Mouse (Mus musculus): ENCODE data around the gene Uckl1.

Gene Uckl1

DNA sequence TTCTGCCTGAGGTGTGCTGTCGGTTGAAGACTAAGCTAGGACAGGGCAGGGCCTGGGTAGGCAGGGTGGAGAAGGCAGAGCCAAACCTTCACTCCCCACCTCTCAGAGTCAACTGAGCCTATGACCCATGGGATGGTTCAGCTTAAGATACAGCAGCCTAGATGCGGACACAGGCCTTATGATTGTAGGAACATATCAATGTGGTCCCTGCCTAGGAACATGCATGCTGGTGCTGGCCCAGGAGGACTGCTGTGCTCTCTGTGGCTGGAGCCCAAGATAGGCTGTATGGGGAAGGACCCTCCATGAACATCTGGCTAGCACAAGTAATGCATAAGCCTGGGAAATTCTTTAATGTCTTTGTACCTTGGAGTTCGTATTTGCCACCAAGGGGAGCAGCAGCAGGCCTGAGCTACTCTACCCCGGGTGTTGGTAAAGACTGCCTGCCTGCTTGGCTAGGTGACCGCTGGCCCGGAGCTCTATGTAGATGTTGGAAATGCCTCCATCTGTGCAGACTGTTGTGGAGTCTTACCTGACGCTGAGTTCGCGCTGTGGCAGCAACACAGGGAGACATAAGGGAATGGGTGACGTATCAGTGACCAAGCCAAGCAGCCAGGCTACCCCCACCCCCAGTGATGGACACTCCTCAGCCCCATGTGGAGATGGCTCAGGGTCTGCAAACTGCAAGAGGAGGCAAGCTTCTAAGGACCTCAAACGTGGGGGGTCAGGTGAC lies 12.6 kb downstream of the Uckl1 start:
- no peak for DNase-seq

DNA sequence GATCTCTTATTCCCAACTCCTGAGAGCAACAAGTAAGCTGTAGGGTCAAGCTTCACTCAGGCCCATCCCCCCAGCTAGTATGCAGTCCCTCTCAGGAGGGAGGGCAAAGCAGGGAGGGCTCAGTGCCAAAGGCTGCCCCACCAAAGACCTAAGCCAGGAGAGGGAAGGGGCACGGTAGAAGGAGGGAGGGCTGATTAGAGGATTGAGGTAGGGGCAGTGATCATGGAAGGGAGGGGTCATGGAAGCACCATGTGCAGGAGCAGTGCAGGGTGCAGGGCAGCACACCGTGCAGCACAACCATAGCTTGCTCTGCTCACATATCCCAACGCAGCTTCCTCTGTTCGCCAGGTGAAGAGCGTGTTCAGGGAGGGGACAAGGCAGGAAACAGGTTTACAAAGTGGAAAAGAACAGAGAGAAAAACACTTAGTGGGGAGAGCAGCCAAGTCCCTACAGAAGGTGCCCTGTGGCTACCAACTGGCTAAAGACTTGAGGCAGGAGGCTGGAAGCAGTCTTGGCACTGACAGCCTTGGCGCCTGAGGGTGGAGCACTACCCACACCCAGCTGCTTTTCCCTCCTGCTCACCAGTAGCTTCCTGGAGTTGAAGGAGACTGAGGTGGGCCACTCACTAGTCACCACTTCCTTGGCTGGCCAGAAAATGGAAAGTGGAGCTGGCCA lies 13.6 kb downstream of the Uckl1 start:
- DNase-seq: no peak

DNA sequence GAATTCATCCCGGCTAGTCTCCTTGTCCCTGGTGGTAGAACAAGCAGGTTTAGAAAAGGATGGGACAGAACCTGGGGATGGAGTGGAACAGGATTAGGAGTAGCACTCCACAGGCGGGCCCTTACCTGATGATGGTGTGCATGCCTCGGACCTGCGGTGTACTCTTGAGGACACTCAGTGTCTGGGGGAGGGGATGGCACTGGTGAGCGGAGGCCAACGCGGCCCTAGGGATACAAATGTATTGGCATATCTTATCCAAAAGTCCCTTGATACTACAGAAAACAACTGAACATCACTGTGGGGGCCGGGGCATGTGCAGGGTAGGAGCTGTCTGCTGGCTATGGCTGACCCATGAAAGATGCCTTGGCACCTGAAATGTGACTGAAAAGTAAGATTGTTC lies 14.3 kb downstream of the Uckl1 start:
- DNase-seq: no peak

DNA sequence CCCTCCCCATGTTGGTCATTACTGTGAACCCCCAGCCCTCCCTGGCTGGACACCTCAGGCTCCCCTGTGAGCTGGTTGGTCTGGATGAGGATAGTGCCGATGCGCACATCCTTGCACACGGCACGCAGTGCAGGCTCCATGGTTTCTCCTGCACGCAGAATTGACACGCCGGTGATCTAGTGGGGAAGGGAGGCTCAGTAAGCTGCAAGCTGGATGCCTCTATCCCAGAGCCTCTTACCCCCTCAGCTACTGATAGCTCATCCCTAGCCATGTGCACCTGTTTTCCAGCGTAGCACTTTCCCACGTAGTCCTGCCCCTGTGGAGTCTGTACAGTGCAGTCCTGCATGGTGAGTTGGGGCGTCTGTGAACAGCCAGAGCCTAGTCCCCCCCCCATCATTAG lies 14.8 kb downstream of the Uckl1 start:
- no peak for DNase-seq

DNA sequence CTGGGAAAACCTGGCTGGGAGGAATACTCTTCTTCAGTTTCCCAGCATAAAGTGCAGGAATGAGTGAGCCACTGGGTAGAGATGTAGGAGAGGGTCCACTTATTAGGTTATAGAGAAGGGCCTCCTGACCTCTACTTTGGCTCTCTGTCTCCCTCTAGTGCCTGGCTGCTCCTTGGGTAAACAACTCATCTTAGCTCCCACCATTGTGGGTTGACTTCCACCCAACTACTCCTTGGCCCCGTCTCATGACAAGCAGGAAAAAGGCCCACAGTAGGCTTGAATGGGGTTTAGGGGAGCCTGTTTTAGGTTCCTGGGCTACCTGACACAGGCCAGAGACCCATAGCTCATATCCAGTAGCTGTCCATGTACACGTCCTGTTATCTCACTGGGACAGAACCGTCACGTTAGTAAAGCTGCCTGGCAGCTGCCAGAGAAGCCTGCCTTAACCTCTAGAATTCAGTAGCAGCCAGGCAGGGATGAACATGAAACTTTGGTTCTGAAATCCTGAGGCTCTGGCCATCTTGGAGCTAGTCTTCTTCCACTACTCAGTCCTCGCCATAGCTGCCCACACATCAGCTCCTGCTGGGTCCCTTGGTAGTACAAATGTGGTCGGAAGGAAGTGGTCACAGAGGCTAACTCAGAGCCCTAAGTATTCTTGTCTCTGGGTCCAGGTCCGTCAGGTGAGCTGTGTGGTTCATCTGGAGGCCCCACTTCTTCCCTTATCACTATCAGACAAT lies 16.3 kb downstream of the Uckl1 start:
- peak; percentile 80 for DNase-seq

DNA sequence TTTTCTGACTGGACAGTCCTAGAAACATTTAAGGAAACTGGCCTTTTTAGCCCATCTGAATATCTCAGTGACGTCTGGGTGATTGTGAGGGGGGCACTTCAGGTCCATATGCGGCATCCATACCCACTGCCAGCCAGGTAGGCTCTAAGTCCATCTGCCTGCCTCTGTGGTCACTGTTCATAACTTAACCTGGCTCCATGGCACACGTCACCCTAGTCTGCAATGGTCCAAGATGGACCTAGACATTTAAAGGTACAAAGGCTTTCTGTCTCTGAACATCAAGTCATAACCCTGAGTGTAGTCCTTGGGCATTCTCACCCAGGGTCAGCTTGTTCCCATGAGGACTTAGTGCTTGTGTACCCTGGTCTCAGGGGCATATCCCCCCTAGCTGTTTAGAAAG lies 17.4 kb downstream of the Uckl1 start:
- DNase-seq: no peak

DNA sequence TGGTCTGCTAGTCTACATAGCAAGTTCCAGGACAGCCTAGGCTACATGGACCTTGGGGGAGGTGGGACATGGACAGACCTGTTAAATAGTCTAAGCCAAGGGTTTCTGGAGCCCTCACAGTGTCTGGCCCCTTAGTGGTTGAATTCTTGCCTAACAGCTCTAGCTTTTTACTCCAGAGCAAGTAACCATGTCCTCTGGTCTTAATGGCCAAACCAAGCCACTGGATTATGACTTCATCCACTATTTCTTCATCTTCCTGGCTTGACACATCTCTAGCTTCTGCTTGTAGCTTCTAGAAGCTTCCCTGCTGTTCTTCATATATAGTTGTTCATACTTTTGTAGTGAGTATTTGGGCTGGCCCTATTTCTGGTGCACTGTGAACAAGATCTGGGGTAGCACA lies 30.9 kb downstream of the Uckl1 start:
- DNase-seq: no peak

DNA sequence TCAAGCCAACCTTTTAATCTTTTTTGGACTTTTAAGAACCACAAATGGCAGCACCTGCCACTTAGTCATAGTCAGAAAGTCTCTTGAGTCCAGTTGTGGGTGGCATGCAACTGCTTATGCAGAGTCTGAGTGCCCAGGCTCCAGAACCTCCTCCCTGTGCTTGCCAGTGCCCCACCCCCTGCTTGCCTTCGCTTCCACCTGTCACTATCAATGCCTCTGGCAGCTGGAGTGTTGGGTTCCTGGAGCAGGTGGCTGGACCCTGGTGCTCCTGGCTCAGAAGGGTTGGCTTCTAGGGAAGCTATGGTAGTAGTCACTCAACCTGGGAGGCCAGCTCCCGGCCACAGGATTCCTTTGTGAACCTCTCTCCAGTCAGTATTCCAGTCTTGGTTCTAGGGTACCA lies 34.5 kb downstream of the Uckl1 start:
- no peak for DNase-seq

DNA sequence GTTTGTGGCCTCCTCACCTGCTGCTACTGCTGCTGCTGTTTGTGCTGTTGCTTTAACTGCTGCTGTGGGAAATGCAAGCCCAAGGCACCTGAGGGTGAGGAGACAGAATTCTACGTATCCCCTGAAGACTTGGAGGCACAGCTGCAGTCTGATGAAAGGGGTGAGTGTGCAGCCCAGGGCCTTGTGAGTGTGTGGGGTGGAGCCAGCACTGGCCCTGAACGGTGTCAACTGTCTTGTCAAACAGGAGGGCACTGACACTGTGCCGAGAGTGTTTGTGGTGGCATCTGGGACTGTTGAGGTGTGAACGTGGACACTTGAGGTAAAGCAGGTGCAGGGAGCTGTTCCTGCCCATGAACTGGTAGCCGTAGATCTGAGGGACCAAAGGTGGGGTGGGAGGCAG lies 36.0 kb downstream of the Uckl1 start:
- no peak for DNase-seq

DNA sequence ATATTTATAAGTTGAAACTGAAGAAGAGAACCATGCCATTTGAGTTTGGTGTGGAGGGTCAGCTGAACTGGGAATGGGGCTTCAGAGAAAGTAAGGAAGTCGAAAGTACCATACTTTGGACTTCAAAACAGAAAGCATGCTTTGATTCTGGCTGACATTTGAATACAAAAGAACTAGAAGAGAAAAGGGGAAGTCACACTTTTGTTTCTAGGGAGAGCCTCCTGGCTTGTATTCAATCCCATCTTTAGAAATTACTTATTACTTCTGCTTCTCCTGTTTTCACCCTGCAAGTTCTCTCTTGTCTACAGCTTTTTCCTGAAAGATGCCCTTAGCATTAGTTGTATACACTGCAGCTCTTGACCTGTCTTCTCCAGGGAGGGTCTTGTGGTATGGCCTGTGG lies 36.5 kb downstream of the Uckl1 start:
- no peak for DNase-seq

DNA sequence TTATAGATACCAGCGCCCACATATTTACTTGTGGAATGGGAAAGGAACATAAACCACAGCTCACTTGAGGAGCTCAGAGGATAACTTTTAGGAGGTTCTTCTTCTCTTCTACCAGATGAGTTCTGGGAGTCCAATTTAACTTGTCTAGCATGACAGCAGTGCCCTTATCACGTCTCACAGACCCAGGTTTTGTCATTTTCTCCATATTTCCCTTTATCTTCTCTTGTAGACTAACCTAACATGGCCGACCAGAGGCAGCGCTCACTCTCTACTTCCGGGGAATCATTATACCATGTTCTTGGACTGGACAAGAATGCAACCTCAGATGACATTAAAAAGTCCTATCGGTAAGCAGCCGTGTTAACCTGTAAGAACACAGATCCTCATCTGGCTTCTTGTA lies 38.5 kb downstream of the Uckl1 start:
- no peak for DNase-seq

DNA sequence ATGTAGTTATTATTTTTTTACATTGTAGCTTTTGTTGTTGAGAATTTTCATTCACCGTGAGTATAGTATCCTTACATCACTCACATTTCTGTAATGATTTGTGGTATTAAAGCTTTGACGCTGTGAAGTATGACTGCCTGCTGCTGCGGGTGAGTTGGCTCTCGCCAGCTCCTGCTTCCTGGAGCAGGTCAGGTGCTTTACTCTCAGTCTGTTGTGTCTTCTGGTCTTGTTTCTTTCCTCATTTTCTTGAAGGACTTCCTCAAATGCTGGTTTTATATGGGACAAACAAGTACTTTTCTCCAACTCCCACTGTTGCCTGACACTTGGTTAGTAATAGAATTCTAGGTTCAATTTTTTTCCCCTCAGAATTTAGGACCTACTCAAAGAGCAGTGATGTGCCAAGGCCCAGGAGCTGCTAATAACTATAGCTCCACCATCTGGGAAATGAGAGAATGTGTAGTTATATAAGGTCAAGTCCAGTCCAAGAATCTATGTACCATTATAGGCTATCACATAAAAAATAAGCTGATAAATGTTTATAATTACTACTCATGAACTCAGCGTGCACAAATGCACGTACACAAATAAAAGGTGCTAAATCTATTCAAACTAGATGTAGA lies 42.8 kb downstream of the Uckl1 start:
- no peak for DNase-seq

DNA sequence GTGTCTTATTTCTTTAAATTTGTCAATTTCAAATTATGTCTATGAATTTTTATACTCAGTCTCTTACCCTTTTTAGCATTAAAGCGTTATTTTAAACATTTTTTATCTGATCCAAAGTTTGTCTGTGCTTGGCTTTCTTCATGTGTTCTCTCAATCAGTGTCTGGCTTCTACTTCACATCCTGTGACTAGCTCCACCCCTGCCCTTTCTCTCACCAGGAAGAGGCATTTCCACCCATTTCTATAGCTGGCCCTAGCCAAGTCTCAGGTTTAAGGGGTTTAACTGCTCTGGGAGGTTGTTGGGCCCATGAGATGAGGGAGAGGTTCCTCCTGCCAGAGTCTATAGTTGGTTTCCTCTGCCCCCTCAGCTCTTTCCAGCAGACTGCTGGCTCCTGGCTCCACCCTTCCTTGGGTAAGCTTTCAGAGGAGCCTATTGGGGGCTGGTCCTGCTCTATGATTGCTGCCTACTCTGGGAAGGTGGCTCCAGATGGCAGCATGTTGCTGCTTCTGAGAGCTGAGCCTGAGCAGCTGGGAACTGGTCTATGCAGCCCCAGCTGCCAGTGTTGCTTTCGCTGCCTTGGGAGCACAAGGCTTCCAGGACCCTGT lies 47.1 kb downstream of the Uckl1 start:
- no peak for DNase-seq

DNA sequence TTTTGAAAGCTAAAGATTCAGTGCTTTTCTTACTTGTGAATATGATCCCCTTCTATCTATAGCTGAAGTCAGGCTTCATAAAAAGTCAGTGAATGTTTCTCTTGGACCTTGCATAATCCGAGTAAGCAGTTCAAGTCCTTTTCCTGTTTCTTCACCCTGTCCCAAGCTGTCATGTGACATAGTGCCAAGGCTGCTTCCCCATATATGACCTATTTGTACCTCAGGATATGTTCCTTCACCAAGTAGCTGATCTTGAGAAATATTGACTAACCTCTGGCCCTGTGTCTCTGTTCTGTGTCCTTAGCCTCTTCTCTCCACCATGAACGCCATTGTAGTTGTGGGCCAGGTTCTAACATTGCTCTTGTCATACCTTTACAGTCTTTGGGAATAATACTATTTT lies 48.3 kb downstream of the Uckl1 start:
- DNase-seq: no peak

DNA sequence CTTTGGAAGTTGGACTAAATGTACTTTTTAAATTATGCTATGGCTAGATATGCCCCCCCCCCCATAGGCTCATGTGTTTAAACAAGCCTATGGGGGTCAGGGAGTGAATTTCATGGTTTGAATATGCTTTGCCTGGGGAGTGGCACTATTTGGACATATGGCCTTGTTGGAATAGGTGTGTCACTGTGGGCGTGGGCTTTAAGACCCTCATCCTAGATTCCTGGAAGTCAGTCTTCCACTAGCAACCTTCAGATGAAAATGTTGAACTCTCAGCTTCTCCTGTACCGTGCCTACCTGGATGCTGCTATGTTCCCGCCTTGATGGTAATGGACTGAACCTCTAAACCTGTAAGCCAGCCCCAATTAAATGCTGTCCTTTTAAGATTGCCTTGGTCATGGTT lies 52.1 kb downstream of the Uckl1 start:
- no peak for DNase-seq

DNA sequence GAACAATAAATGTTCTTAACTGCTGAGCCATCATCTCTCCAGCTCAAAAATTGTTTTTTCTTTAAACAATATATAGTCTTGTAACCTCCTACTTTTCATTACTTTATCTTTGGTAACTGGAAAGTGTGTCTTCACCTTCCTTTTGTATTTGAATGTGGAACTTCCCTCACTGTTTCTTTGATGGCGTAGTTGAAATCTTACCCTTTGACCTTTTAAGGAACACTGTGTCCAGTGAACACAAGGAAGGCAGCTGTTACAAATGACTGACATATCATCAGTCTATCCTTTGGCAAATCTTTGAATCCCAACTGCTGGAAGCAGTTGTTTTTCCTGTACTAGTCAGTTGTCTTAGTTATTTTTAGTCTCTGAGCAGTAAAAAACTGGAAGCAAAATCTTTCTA lies 55.6 kb downstream of the Uckl1 start:
- no peak for DNase-seq

DNA sequence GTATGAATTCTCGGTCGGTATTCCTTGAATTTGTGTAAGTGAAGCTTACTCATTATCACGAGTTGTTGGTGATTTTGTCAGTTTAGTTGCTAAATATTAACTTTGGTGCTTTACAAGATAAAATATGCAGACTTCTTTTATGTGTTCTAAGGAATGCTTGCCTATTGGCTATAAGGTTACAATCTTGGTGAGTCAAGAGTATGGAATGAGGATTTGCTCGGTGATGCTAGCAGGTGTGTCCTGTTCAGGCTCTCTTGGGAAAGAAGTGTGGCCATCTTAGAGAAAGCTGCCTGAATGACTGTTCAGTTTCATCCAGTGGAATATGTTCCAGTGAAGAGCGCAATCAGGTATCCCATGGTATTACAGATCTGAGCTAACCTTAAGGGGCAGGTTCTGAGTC lies 59.2 kb downstream of the Uckl1 start:
- DNase-seq: no peak

DNA sequence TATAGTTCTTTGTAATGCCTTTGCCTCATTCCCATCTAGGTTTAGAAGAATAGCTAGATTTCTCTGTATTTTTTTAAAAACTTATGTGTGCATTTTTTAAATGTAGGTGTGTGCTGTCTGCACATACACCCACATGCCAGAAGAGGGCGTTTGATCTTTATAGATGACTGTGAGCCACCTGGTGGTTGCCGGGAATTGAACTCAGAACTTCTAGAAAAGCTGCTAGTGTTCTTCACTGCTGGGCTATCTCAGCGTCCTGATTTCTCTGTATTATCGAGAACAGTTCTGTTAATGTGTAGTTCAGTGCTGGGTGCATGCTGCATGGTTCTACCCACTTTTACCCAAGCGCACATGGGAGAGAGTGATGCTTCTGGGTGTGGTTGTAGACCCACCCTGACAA lies 61.9 kb downstream of the Uckl1 start:
- DNase-seq: peak; percentile 65

DNA sequence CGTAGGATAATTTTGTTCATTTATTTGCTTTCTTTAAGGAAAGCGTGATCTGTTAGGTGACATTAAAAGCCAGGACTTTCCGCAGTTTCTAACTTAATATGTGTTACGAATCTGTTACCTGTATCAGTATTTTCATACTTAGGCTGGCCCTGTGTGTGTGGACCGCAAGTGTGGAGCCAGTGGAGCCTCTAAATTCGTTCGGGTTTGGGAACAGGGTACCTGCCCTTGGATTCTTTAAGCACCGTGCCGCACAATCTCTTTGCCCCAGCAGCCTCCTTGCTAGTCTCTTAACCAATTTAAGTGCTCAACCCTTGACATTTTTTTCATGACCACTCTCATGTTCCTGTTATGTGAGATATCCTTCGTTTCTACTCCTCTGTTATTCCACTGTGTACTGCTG lies 63.2 kb downstream of the Uckl1 start:
- DNase-seq: peak; percentile 21

DNA sequence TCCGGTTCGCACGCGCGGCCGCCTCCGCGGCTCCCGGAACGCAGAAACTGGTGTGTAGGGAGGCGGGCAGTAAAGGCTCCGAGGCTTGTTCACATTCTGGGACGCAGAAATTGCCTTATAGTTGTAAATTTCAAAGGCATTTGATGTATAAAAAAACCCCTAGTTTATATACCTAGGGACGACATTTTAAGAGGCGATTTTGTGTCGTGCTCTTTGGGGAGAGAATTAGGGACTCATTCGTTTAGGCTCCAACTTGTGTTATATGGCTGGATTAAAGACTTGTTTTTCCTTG lies 63.8 kb downstream of the Uckl1 start:
- no peak for DNase-seq

DNA sequence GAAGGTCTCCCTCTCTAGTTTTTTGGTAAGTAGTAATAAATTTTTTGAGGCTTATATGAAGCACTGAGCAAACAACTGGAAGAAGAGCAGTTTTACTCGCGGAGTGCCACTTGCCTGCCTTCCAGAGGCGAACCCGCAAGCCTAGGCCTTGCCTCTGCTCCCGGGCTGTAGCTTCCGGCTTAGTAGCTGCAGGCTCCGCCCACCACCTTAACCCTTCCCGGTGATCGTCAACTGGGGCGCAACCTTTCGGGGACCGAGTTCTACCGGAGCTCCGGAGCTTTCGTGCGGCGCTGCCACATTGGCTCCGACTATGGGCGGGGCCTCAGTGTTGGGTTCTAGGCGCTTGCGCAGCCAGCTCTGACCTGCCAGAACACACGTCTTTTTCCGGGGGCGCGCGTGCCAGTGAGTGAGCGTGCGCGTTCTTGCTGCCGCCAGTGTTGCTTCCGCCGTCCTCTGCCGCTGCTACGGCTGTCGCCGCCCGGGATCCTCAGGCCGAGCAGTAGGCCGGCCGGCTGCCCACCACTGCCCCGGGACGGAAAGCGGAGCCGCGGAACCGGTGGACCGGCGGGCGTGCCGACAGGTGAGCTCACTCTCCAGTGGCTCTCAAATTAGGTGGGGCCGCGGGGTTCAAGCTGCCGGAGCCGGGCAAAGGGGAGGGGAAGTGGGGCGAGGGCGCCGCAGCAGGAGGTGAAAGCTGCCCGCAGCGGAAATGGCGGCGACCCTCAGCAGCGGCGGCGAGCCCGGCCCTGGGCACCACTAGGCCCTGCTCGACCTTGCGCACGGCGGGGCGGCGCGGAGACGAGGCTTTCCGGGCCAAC lies 64.4 kb downstream of the Uckl1 start, which contains the start of gene Dnajc5:
Gene Dnajc5, plus strand, starts transcription at position 368 of the 818 bp plus-strand sequence.
- DNase-seq: peak; percentile 98

DNA sequence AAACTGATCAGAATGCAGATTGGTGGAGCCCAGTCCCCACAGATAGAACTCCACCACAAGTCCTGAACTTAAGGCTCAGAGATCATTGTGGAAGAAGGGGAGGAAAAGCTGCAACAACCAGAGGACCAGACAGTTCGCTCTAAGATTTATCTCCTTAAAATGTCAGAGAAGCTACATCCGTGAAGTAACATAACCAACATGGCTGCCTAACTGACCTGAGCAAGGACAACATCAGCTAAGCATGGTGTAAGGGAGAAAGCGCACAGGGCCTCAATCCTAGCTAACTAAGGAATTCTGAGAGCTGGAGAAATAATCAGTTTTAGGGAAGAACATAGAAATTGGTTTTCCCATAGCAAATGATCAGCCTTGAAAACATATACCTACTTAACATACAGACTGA lies 65.5 kb downstream of the Uckl1 start:
- no peak for DNase-seq

All from thymus, postnatal 4 days (tissue).